Mouse (Mus musculus): ENCODE data around the gene Kmt2e. TPM values are rescaled to one million over a fixed set of nuclear protein-coding genes. Genes with fewer than 3 reads are reported as not detected.

Kmt2e gene
- 49.5 and 60.6 TPM in 2 replicates for polyA plus RNA-seq (2012; rRNA removed)

GRCm38 (mm10) chr5:23433720-23434597, at the start of gene Kmt2e:
Gene Kmt2e (plus strand): TSS chr5:23434441.

